Mouse (Mus musculus) adrenal gland, postnatal 0 days (tissue): ENCODE data around the gene Ano2. TPM values are rescaled to one million over a fixed set of nuclear protein-coding genes. Genes with fewer than 3 reads are reported as not detected.

Experiments used
- polyA plus RNA-seq: library from polyadenylated mRNA; unstranded; fragments of >200 nt; fragmentation: Nextera tagmentation; extraction: Ambion mirVana; gene quantifications from 2 replicates; pipeline ENCODE4 v1.2.1, GENCODE M21; 2015

The Ano2 gene
- 0.25 and 0.79 TPM in 2 replicates for polyA plus RNA-seq

DNA sequence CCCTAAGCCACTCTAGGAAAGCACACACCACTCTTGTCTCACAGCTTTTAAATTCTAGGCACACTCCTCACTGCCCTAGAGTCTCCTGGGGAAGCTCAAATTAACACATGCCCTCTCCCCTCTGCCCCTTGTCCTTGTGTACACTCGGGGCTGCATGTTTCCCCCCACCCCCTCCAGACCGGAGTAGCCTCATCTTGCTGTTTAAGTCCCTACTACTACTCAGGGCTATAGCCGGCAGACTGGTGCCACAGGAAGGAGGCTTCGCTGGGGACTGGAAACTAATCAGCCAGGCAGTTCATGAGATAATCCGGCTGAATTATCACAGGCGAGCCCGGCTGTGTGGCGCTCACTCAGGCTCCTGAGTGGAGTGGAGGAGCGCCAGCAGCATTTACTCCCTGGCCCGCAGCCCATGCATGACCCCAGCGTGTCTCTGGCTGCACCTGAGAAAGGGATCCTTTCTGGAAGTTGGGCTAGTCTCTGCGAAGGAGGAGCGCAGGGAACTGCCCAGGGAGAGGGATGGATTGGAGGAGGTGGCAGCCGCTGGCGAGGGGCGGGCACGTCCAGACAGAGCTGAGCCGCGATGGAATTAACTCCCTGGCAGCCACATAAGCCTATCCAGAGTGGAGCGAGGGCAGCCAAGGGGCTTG, at the start of gene Ano2:
Gene Ano2 (plus strand): TSS at position 363 of the 647 bp plus-strand sequence.

Other genes with a start within 250 kb of the Ano2 start
- gene Cd9, start 195.6 kb upstream of the Ano2 start, polyA plus RNA-seq, result 278 and 300 TPM in 2 replicates
- gene Vwf, start 143.6 kb upstream of the Ano2 start, polyA plus RNA-seq, result 3.3 and 9.1 TPM in 2 replicates